Mouse (Mus musculus) G1E (cell line): ENCODE measurements around the gene Adamts2. TPM values are rescaled to one million over a fixed set of nuclear protein-coding genes. Genes with fewer than 3 reads are reported as not detected.

ENCODE experiments used
- ATAC-seq: 2 replicates; pipeline ENCODE4 v1.8.0; 2016; ENCODE audit warnings: mild to moderate bottlenecking; ENCODE audit not compliant: insufficient number of reproducible peaks, poor library complexity, low FRiP score, severe bottlenecking; ENCODE audit errors: extremely low read depth
- DNase-seq: peaks from one replicate; pipeline ENCODE4 v3.0.0; 2012; ENCODE audit warnings: low spot score
- H3K27me3 ChIP-seq: 2 replicates; pipeline ENCODE4 v1.6.1; 2012; ENCODE audit warnings: mild to moderate bottlenecking, low read length, inconsistent platforms; ENCODE audit not compliant: insufficient read depth
- H3K36me3 ChIP-seq: replicated peaks from 2 replicates; pipeline ENCODE3; 2012; ENCODE audit warnings: mild to moderate bottlenecking, inconsistent platforms
- H3K4me1 ChIP-seq: 2 replicates; pipeline ENCODE4 v1.6.1; 2012; ENCODE audit warnings: low read depth, low read length, inconsistent platforms, mixed read lengths; ENCODE audit not compliant: insufficient read depth
- H3K4me3 ChIP-seq: 2 replicates; pipeline ENCODE4 v1.5.1; 2012; ENCODE audit warnings: low read depth, mild to moderate bottlenecking, inconsistent platforms, low read length, moderate library complexity, mixed read lengths
- H3K9me3 ChIP-seq: replicated peaks from 2 replicates; pipeline ENCODE4 v1.6.1; 2012; ENCODE audit warnings: inconsistent platforms
- CTCF ChIP-seq: IDR thresholded peaks from 2 replicates; pipeline ENCODE4 v1.5.1; 2012; ENCODE audit warnings: low read depth, low read length, inconsistent platforms, mixed read lengths
- GATA1 ChIP-seq: IDR thresholded peaks from 2 replicates; pipeline ENCODE4 v1.6.1; 2012; ENCODE audit warnings: borderline replicate concordance, low read length, inconsistent platforms, mixed read lengths
- GATA2 ChIP-seq: IDR thresholded peaks from 2 replicates; pipeline ENCODE4 v1.6.1; 2012; ENCODE audit warnings: low read depth, low read length, inconsistent platforms, borderline replicate concordance
- POLR2AphosphoS5 ChIP-seq: IDR thresholded peaks from 2 replicates; pipeline ENCODE4 v1.6.1; 2012; ENCODE audit warnings: low read depth, low read length, inconsistent platforms; ENCODE audit not compliant: insufficient replicate concordance
- TAL1 ChIP-seq: conservative IDR thresholded peaks from 2 replicates; pipeline ENCODE4 v1.6.1; 2012; ENCODE audit warnings: low read depth, low read length, inconsistent platforms, mixed read lengths
- polyA plus RNA-seq: library from polyadenylated mRNA; stranded (reverse); fragments of >175 nt; gene quantifications from 2 replicates; pipeline ENCODE4 v1.2.3, GENCODE M21; 2012
- total RNA-seq, 2 experiments: library from RNA; stranded (forward) in 1 of 2; stranded (reverse) in 1 of 2; fragments of 200-1000 nt in 1 of 2; fragments of >200 nt in 1 of 2; fragmentation: Nextera tagmentation in 1 of 2; gene quantifications; 2 replicates each; pipeline ENCODE4 v1.2.3; 2014 to 2017

Gene Adamts2
- total and polyA plus RNA-seq, 3 experiments: 0.05 TPM; not detected in 2

- Histone ChIP-seq H3K36me3 (no peaks in the 10 kb centered on the region), H3K27me3 (no peaks in the 10 kb centered on the region), H3K9me3 (peaks cover 72% of the 10 kb centered on the region), H3K4me3 (no peak overlapping the region), H3K4me1 (no peaks in the 10 kb centered on the region)
- no peak for DNase-seq
- no peak for TF ChIP-seq CTCF
- TF ChIP-seq POLR2AphosphoS5: no peak
- TF ChIP-seq GATA1: no peak
- no peak for TF ChIP-seq GATA2
- ATAC-seq: no peak
These were observed 165.2 kb downstream of the Adamts2 start for GRCm38 (mm10) chr11:50767039-50767438.

- TF ChIP-seq CTCF (peak; percentile 48), GATA2 (no peak)
- DNase-seq: peak; percentile 4
- Histone ChIP-seq H3K27me3 (no peaks in the 10 kb centered on the region), H3K36me3 (no peaks in the 10 kb centered on the region), H3K9me3 (peaks cover 77% of the 10 kb centered on the region), H3K4me3 (no peak overlapping the region), H3K4me1 (no peaks in the 10 kb centered on the region)
- ATAC-seq: no peak
These were observed 167.3 kb downstream of the Adamts2 start for GRCm38 (mm10) chr11:50768995-50769749.

GRCm38 (mm10) chr11:50771006-50771405, 169.1 kb downstream of the Adamts2 start:
- Histone ChIP-seq H3K9me3 (peaks cover 73% of the 10 kb centered on the region), H3K27me3 (no peaks in the 10 kb centered on the region), H3K4me1 (no peaks in the 10 kb centered on the region), H3K36me3 (no peaks in the 10 kb centered on the region), H3K4me3 (no peak overlapping the region)
- no peak for TF ChIP-seq GATA1
- no peak for TF ChIP-seq CTCF
- TF ChIP-seq GATA2: no peak
- TF ChIP-seq TAL1: no peak
- TF ChIP-seq POLR2AphosphoS5: no peak
- DNase-seq: no peak
- ATAC-seq: no peak

GRCm38 (mm10) chr11:50797674-50798073, 195.8 kb downstream of the Adamts2 start:
- TF ChIP-seq POLR2AphosphoS5: no peak
- no peak for TF ChIP-seq TAL1
- no peak for TF ChIP-seq GATA1
- no peak for TF ChIP-seq GATA2
- no peak for TF ChIP-seq CTCF
- ATAC-seq (no peak), DNase-seq (no peak)
- Histone ChIP-seq H3K36me3 (no peaks in the 10 kb centered on the region), H3K4me1 (no peaks in the 10 kb centered on the region), H3K27me3 (no peaks in the 10 kb centered on the region), H3K9me3 (peaks cover 74% of the 10 kb centered on the region), H3K4me3 (no peak overlapping the region)

- Histone ChIP-seq H3K27me3 (no peaks in the 10 kb centered on the region), H3K36me3 (no peaks in the 10 kb centered on the region), H3K9me3 (peaks cover 73% of the 10 kb centered on the region), H3K4me3 (no peak overlapping the region), H3K4me1 (no peaks in the 10 kb centered on the region)
- ATAC-seq (no peak), DNase-seq (no peak)
- TF ChIP-seq CTCF (no peak), GATA2 (no peak), POLR2AphosphoS5 (no peak), TAL1 (no peak), GATA1 (no peak)
These were observed 197.0 kb downstream of the Adamts2 start for GRCm38 (mm10) chr11:50798836-50799235.

GRCm38 (mm10) chr11:50814233-50814632, 212.3 kb downstream of the Adamts2 start:
- DNase-seq: no peak
- Histone ChIP-seq H3K4me3 (no peak overlapping the region), H3K4me1 (no peaks in the 10 kb centered on the region), H3K9me3 (peaks cover 42% of the 10 kb centered on the region), H3K27me3 (no peaks in the 10 kb centered on the region), H3K36me3 (no peaks in the 10 kb centered on the region)
- TF ChIP-seq GATA2: no peak
- TF ChIP-seq POLR2AphosphoS5: no peak
- TF ChIP-seq TAL1: no peak
- no peak for TF ChIP-seq GATA1
- TF ChIP-seq CTCF: no peak
- no peak for ATAC-seq

GRCm38 (mm10) chr11:50826214-50826613, 224.3 kb downstream of the Adamts2 start:
- Histone ChIP-seq H3K27me3 (no peaks in the 10 kb centered on the region), H3K9me3 (peaks cover 41% of the 10 kb centered on the region), H3K36me3 (no peaks in the 10 kb centered on the region), H3K4me1 (no peaks in the 10 kb centered on the region), H3K4me3 (no peak overlapping the region)
- DNase-seq (no peak), ATAC-seq (no peak)
- TF ChIP-seq GATA2: no peak
- no peak for TF ChIP-seq CTCF
- no peak for TF ChIP-seq TAL1
- TF ChIP-seq POLR2AphosphoS5: no peak
- no peak for TF ChIP-seq GATA1
